Mouse (Mus musculus) hindbrain, embryonic 14.5 days (tissue): ENCODE data around the gene Myo18b. TPM values are rescaled to one million over a fixed set of nuclear protein-coding genes. Genes with fewer than 3 reads are reported as not detected.

Source experiments
- ATAC-seq: fragments of 200-750 bp; cut with Nextera tagmentation; 2 replicates; pipeline ENCODE4 v1.8.0; 2017; ENCODE audit warnings: moderate number of reproducible peaks, mild to moderate bottlenecking, moderate TSS enrichment, moderate library complexity; ENCODE audit not compliant: low FRiP score
- DNase-seq: peaks from one replicate; pipeline ENCODE4 v3.0.0-alpha.2; 2015; ENCODE audit warnings: low spot score
- H3K27ac ChIP-seq: fragments of 300-500 bp; sonication (generic); 2 replicates; pipeline ENCODE4 v1.5.1; 2014; ENCODE audit warnings: mild to moderate bottlenecking, moderate library complexity
- H3K27me3 ChIP-seq: fragments of 300-500 bp; sonication (generic); 2 replicates; pipeline ENCODE4 v1.6.1; 2014; ENCODE audit warnings: mild to moderate bottlenecking, low read length, mixed read lengths; ENCODE audit not compliant: control insufficient read depth, insufficient read depth
- H3K36me3 ChIP-seq: fragments of 300-500 bp; sonication (generic); replicated peaks from 2 replicates; pipeline ENCODE4 v1.6.1; 2014; ENCODE audit not compliant: control insufficient read depth, insufficient read depth
- H3K4me1 ChIP-seq: fragments of 300-500 bp; sonication (generic); replicated peaks from 2 replicates; pipeline ENCODE4 v1.6.1; 2014; ENCODE audit warnings: antibody characterized with exemption, low read length, mixed read lengths; ENCODE audit not compliant: control insufficient read depth, insufficient read depth
- H3K4me2 ChIP-seq: fragments of 300-500 bp; sonication (generic); replicated peaks from 2 replicates; pipeline ENCODE4 v1.6.1; 2014; ENCODE audit warnings: mild to moderate bottlenecking, moderate library complexity
- H3K4me3 ChIP-seq: fragments of 300-500 bp; sonication (generic); replicated peaks from 2 replicates; pipeline ENCODE4 v1.5.1; 2014; ENCODE audit warnings: mild to moderate bottlenecking, low read length
- H3K9ac ChIP-seq: fragments of 300-500 bp; sonication (generic); 2 replicates; pipeline ENCODE4 v1.6.1; 2014
- H3K9me3 ChIP-seq: fragments of 300-500 bp; sonication (generic); 2 replicates; pipeline ENCODE4 v1.6.1; 2016; ENCODE audit warnings: low read length; ENCODE audit not compliant: control insufficient read depth
- WGBS: fragments of 180-500 bp; shearing (Covaris S2); extraction: QIAGEN DNeasy Blood & Tissue Kit; methylation state at CpG from one replicate; pipeline ENCODE4 v1.1.7; 2014; 5-methylcytosine and 5-hydroxymethylcytosine counted together
- polyA plus RNA-seq: library from polyadenylated mRNA; unstranded; fragments of >200 nt; fragmentation: Nextera tagmentation; extraction: Ambion mirVana; gene quantifications from 2 replicates; pipeline ENCODE4 v1.2.1, GENCODE M21; 2014

Gene Myo18b
- polyA plus RNA-seq, 1 experiment from 2014 or later = 1.4 TPM

GRCm38 (mm10) chr5:112643533-112644272, 252.5 kb downstream of the Myo18b start:
- ATAC-seq = peak; percentile 73; the same call in 1 of the 2 replicates
- Histone ChIP-seq H3K36me3 (no peaks in the 10 kb centered on the region), H3K27ac (peak overlapping the region; percentile 52), H3K4me2 (0 out of 2 replicates have a peak overlapping the region, but pooled peaks have one; percentile 4), H3K4me3 (no peak overlapping the region), H3K4me1 (peaks cover 12% of the 10 kb centered on the region; the same call in 1 of the 2 replicates), H3K27me3 (no peaks in the 10 kb centered on the region), H3K9me3 (no peaks in the 10 kb centered on the region), H3K9ac (no peak overlapping the region)
- WGBS = 21% methylated on average over 20 of the region's 20 CpGs
- peak; percentile 68 for DNase-seq

- 59% methylated on average over 10 of the region's 10 CpGs for WGBS
- peaks cover 12% of the 10 kb centered on the region; the same call in 1 of the 2 replicates for H3K4me1 ChIP-seq
- DNase-seq = no peak
Observed at GRCm38 (mm10) chr5:112642731-112643130, 253.4 kb downstream of the Myo18b start.

GRCm38 (mm10) chr5:112641770-112642169, 254.4 kb downstream of the Myo18b start:
- no peak for ATAC-seq
- DNase-seq = no peak
- H3K27me3 ChIP-seq = no peaks in the 10 kb centered on the region
- no peak overlapping the region for H3K4me3 ChIP-seq
- peaks cover 12% of the 10 kb centered on the region; the same call in 1 of the 2 replicates for H3K4me1 ChIP-seq
- no peak overlapping the region for H3K4me2 ChIP-seq
- H3K9ac ChIP-seq = no peak overlapping the region
- H3K36me3 ChIP-seq = no peaks in the 10 kb centered on the region
- no peaks in the 10 kb centered on the region for H3K9me3 ChIP-seq
- no peak overlapping the region for H3K27ac ChIP-seq

More at GRCm38 (mm10) chr5:112642731-112643130, 253.4 kb downstream of the Myo18b start:
- Histone ChIP-seq H3K36me3 (no peaks in the 10 kb centered on the region), H3K27ac (no peak overlapping the region), H3K9me3 (no peaks in the 10 kb centered on the region), H3K4me3 (no peak overlapping the region), H3K4me2 (no peak overlapping the region), H3K9ac (no peak overlapping the region), H3K27me3 (no peaks in the 10 kb centered on the region)
- no peak for ATAC-seq

GRCm38 (mm10) chr5:112641131-112641530, 255.0 kb downstream of the Myo18b start:
- H3K9ac ChIP-seq = peak overlapping the region; percentile 12; the same call in 1 of the 2 replicates

GRCm38 (mm10) chr5:112640651-112641050, 255.5 kb downstream of the Myo18b start:
- Histone ChIP-seq H3K9ac (no peak overlapping the region), H3K9me3 (no peaks in the 10 kb centered on the region), H3K4me1 (peaks cover 12% of the 10 kb centered on the region; the same call in 1 of the 2 replicates), H3K4me3 (no peak overlapping the region), H3K27me3 (no peaks in the 10 kb centered on the region), H3K27ac (no peak overlapping the region), H3K4me2 (0 out of 2 replicates have a peak overlapping the region, but pooled peaks have one; percentile 5), H3K36me3 (no peaks in the 10 kb centered on the region)
- DNase-seq = no peak
- WGBS = 18% methylated on average over 13 of the region's 13 CpGs
- no peak for ATAC-seq

More at GRCm38 (mm10) chr5:112641131-112641530, 255.0 kb downstream of the Myo18b start:
- Histone ChIP-seq H3K4me1 (peaks cover 12% of the 10 kb centered on the region; the same call in 1 of the 2 replicates), H3K27ac (no peak overlapping the region), H3K36me3 (no peaks in the 10 kb centered on the region), H3K4me2 (0 out of 2 replicates have a peak overlapping the region, but pooled peaks have one; percentile 5), H3K27me3 (no peaks in the 10 kb centered on the region), H3K4me3 (no peak overlapping the region), H3K9me3 (no peaks in the 10 kb centered on the region)
- WGBS = 9% methylated on average over 20 of the region's 20 CpGs
- ATAC-seq (no peak), DNase-seq (no peak)

Other genes starting within 250 kb of the Myo18b start
- gene Grk3, start 119.4 kb upstream of the Myo18b start, polyA plus RNA-seq = 18.5 and 21.2 TPM in 2 replicates
- not detected in 2 replicates for gene Crybb2, start 173.8 kb upstream of the Myo18b start, polyA plus RNA-seq
- gene Crybb3, start 185.2 kb upstream of the Myo18b start, polyA plus RNA-seq = 0.57 and 0.99 TPM in 2 replicates